Mouse (Mus musculus) heart, adult 11 months (tissue): Measurements from ENCODE around the gene E2f6.

Source experiments
- DNase-seq: peaks from one replicate; pipeline ENCODE4 v3.0.0; 2022

The E2f6 gene

GRCm38 (mm10) chr12:16850431-16851375, 39.9 kb downstream of the E2f6 start:
- peak; percentile 98 for DNase-seq

GRCm38 (mm10) chr12:16853431-16854165, 42.8 kb downstream of the E2f6 start:
- peak; percentile 98 for DNase-seq

- peak; percentile 71 for DNase-seq
These were observed 45.0 kb downstream of the E2f6 start for GRCm38 (mm10) chr12:16855632-16856305.

GRCm38 (mm10) chr12:16856306-16856679, 45.5 kb downstream of the E2f6 start:
- no peak for DNase-seq

GRCm38 (mm10) chr12:16858081-16858480, 47.3 kb downstream of the E2f6 start:
- DNase-seq: no peak

GRCm38 (mm10) chr12:16859781-16860180, 49.0 kb downstream of the E2f6 start:
- peak; percentile 83 for DNase-seq

GRCm38 (mm10) chr12:16860533-16860932, 49.8 kb downstream of the E2f6 start:
- peak; percentile 68 for DNase-seq

- no peak for DNase-seq
These were observed 50.2 kb downstream of the E2f6 start for GRCm38 (mm10) chr12:16860961-16861360.

- DNase-seq: peak; percentile 75
These were observed 53.7 kb downstream of the E2f6 start for GRCm38 (mm10) chr12:16864477-16864876.

- DNase-seq: peak; percentile 96
These were observed 55.1 kb downstream of the E2f6 start for GRCm38 (mm10) chr12:16865871-16866270.

GRCm38 (mm10) chr12:16866460-16866859, 55.7 kb downstream of the E2f6 start:
- DNase-seq: no peak

- no peak for DNase-seq
These were observed 56.5 kb downstream of the E2f6 start for GRCm38 (mm10) chr12:16867306-16867705.

- DNase-seq: peak; percentile 92
These were observed 57.9 kb downstream of the E2f6 start for GRCm38 (mm10) chr12:16868618-16869017.

- DNase-seq: peak; percentile 97
These were observed 58.5 kb downstream of the E2f6 start for GRCm38 (mm10) chr12:16869091-16869778.

GRCm38 (mm10) chr12:16869870-16870404, 59.2 kb downstream of the E2f6 start:
- peak; percentile 90 for DNase-seq

GRCm38 (mm10) chr12:16870405-16871068, 59.8 kb downstream of the E2f6 start:
- DNase-seq: peak; percentile 98

- DNase-seq: no peak
These were observed 61.2 kb downstream of the E2f6 start for GRCm38 (mm10) chr12:16872006-16872405.

- DNase-seq: no peak
These were observed 62.2 kb downstream of the E2f6 start for GRCm38 (mm10) chr12:16872926-16873464.

GRCm38 (mm10) chr12:16873549-16873948, 62.8 kb downstream of the E2f6 start:
- peak; percentile 92 for DNase-seq

GRCm38 (mm10) chr12:16874086-16874485, 63.3 kb downstream of the E2f6 start:
- peak; percentile 97 for DNase-seq

- peak; percentile 93 for DNase-seq
These were observed 64.5 kb downstream of the E2f6 start for GRCm38 (mm10) chr12:16875269-16875668.
